Mouse (Mus musculus) midbrain, embryonic 13.5 days (tissue): ENCODE measurements at regions not wholly inside any gene's neighbourhood (a gene's known extent, or its start where the extent isn't known, plus 50 kb on each side); places are given as distances from the start of the nearest gene placed in this dataset.

Experiments
- ATAC-seq: fragments of 200-750 bp; cut with Nextera tagmentation; 2 replicates; pipeline ENCODE4 v1.8.0; 2017; ENCODE audit warnings: mild to moderate bottlenecking, moderate TSS enrichment, moderate library complexity
- H3K27ac ChIP-seq: fragments of 300-500 bp; sonication (generic); 2 replicates; pipeline ENCODE4 v1.5.1; 2015; ENCODE audit warnings: inconsistent platforms, mild to moderate bottlenecking, moderate library complexity
- H3K27me3 ChIP-seq: fragments of 300-500 bp; sonication (generic); 2 replicates; pipeline ENCODE4 v1.6.1; 2015; ENCODE audit warnings: mild to moderate bottlenecking, inconsistent platforms
- H3K36me3 ChIP-seq: fragments of 300-500 bp; sonication (generic); 2 replicates; pipeline ENCODE4 v1.6.1; 2015; ENCODE audit warnings: mild to moderate bottlenecking, inconsistent platforms
- H3K4me1 ChIP-seq: fragments of 300-500 bp; sonication (generic); replicated peaks from 2 replicates; pipeline ENCODE4 v1.6.1; 2015; ENCODE audit warnings: inconsistent platforms
- H3K4me2 ChIP-seq: fragments of 300-500 bp; sonication (generic); replicated peaks from 2 replicates; pipeline ENCODE4 v1.6.1; 2015; ENCODE audit warnings: moderate library complexity, mild to moderate bottlenecking, inconsistent platforms
- H3K4me3 ChIP-seq: fragments of 300-500 bp; sonication (generic); replicated peaks from 2 replicates; pipeline ENCODE4 v1.5.1; 2015; ENCODE audit warnings: mild to moderate bottlenecking, inconsistent platforms
- H3K9ac ChIP-seq: fragments of 300-500 bp; sonication (generic); replicated peaks from 2 replicates; pipeline ENCODE4 v1.6.1; 2015; ENCODE audit warnings: mild to moderate bottlenecking, inconsistent platforms
- H3K9me3 ChIP-seq: fragments of 300-500 bp; sonication (generic); 2 replicates; pipeline ENCODE4 v1.6.1; 2016; ENCODE audit warnings: mild to moderate bottlenecking, inconsistent platforms
- WGBS: fragments of 180-500 bp; shearing (Covaris S2); methylation state at CpG from one replicate; pipeline ENCODE4 v1.1.7; 2015; 5-methylcytosine and 5-hydroxymethylcytosine counted together

GRCm38 (mm10) chr2:109618341-109619058 is 56.0 kb upstream of the Bdnf start:
- Histone ChIP-seq H3K27ac (no peak overlapping the region), H3K36me3 (no peaks in the 10 kb centered on the region), H3K27me3 (no peaks in the 10 kb centered on the region), H3K9me3 (no peaks in the 10 kb centered on the region), H3K4me3 (no peak overlapping the region), H3K4me1 (peaks cover 7% of the 10 kb centered on the region), H3K9ac (no peak overlapping the region), H3K4me2 (no peak overlapping the region)
- no peak for ATAC-seq
- 90% methylated on average over 9 of the region's 9 CpGs for WGBS

GRCm38 (mm10) chr2:109619676-109620075 is 54.8 kb upstream of the Bdnf start:
- Histone ChIP-seq H3K4me3 (no peak overlapping the region), H3K4me1 (peaks cover 7% of the 10 kb centered on the region), H3K9me3 (no peaks in the 10 kb centered on the region), H3K9ac (no peak overlapping the region), H3K27me3 (no peaks in the 10 kb centered on the region), H3K27ac (no peak overlapping the region), H3K36me3 (no peaks in the 10 kb centered on the region), H3K4me2 (no peak overlapping the region)
- no peak for ATAC-seq
- WGBS, result 89% methylated on average over 6 of the region's 6 CpGs

- Histone ChIP-seq H3K27me3 (no peaks in the 10 kb centered on the region), H3K9me3 (no peaks in the 10 kb centered on the region), H3K4me3 (no peak overlapping the region), H3K4me1 (peaks cover 7% of the 10 kb centered on the region), H3K27ac (no peak overlapping the region), H3K36me3 (no peaks in the 10 kb centered on the region), H3K4me2 (no peak overlapping the region), H3K9ac (no peak overlapping the region)
- 49% methylated on average over 9 of the region's 9 CpGs for WGBS
- ATAC-seq, result no peak
These were observed 52.9 kb upstream of the Bdnf start for GRCm38 (mm10) chr2:109621595-109621994.
